Mouse (Mus musculus) kidney, adult 2 months (tissue): Measurements from ENCODE around the gene Kcne3. TPM values are rescaled to one million over a fixed set of nuclear protein-coding genes. Genes with fewer than 3 reads are reported as not detected.

ENCODE experiments used
- DNase-seq: peaks from one replicate; pipeline ENCODE4 v3.0.0; 2021
- H3K27ac ChIP-seq: fragments of 200-500 bp; 2 replicates; pipeline ENCODE4 v1.5.1; 2012; ENCODE audit warnings: low read depth, low read length, control low read depth, inconsistent platforms; ENCODE audit not compliant: insufficient read depth
- H3K27me3 ChIP-seq: fragments of 200-500 bp; replicated peaks from 2 replicates; pipeline ENCODE4 v1.6.1; 2012; ENCODE audit warnings: mild to moderate bottlenecking, moderate library complexity, low read length, inconsistent platforms; ENCODE audit not compliant: control insufficient read depth, insufficient read depth
- H3K36me3 ChIP-seq: fragments of 200-500 bp; 2 replicates; pipeline ENCODE4 v1.6.1; 2012; ENCODE audit warnings: mild to moderate bottlenecking, moderate library complexity, low read length, inconsistent platforms; ENCODE audit not compliant: control insufficient read depth, insufficient read depth
- H3K4me1 ChIP-seq: fragments of 200-500 bp; 2 replicates; pipeline ENCODE4 v1.6.1; 2011; ENCODE audit warnings: low read length; ENCODE audit not compliant: control insufficient read depth, insufficient read depth
- H3K4me3 ChIP-seq: fragments of 200-500 bp; 2 replicates; pipeline ENCODE4 v1.5.1; 2011; ENCODE audit warnings: mild to moderate bottlenecking, low read depth, low read length, control low read depth; ENCODE audit not compliant: insufficient read depth
- CTCF ChIP-seq: fragments of 200-500 bp; conservative IDR thresholded peaks from 2 replicates; pipeline ENCODE4 v1.5.1; 2011; ENCODE audit warnings: low read depth, mild to moderate bottlenecking, control low read depth, low read length, moderate library complexity, mixed read lengths; ENCODE audit not compliant: insufficient read depth, insufficient read length
- POLR2A ChIP-seq: fragments of 200-500 bp; IDR thresholded peaks from one replicate; pipeline ENCODE4 v1.6.1; 2011; ENCODE audit warnings: low read depth, low read length, control low read depth
- WGBS: fragments of 180-500 bp; shearing (Covaris S2); methylation state at CpG from one replicate; pipeline ENCODE4 v1.1.7; 2018; 5-methylcytosine and 5-hydroxymethylcytosine counted together
- polyA plus RNA-seq: library from polyadenylated mRNA; depleted of rRNA; stranded (reverse); fragments of >200 nt; gene quantifications from 2 replicates; pipeline ENCODE4 v1.2.3, GENCODE M21; 2012

Gene Kcne3
- polyA plus RNA-seq, 1 experiment: 3.3 TPM

DNA sequence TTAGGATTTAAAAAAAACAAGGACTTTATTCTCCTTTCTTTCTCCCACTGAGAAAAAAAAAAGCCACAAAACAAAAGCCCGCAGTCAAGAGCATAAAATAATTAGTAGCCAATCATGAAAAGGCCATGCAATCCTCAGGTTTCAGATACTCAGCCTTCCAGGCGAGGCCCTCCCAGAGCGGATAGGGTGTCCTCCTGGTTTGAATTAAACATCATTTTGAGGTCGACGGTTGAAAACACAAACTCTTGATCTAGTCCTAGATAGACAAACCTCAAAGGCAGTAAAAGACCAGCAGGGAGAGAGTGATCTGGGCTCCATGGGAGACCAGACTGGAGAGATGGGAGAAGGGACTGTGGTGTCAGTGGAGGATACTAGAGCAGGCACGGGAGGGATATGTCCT is 28.6 kb downstream of the Kcne3 start:
- no peaks in the 10 kb centered on the region for H3K36me3 ChIP-seq
- no peak for DNase-seq
- no peaks in the 10 kb centered on the region for H3K4me1 ChIP-seq
- no peaks in the 10 kb centered on the region for H3K27me3 ChIP-seq
- no peak overlapping the region for H3K27ac ChIP-seq
- H3K4me3 ChIP-seq: no peak overlapping the region
- TF ChIP-seq CTCF: no peak
- TF ChIP-seq POLR2A: no peak
- 59% methylated on average over 6 of the region's 6 CpGs for WGBS

DNA sequence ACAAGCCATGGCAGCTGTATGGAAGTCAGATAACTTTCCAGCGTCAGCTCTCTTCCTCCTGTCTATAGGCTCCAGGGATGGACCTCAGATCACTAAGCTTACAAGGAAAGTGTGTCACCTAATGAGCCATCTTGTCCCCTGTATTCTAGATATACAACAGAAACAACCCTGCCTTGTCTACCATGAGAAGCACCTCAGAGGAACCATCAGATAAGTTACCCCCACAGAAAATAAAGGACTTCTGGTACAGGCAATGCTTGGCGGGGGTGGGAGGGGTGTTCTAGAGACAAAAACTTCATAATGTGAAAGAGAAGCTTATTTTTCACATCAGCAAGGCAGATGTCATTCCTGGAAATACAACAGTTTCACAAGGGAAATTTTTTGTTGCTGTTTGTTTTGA is 29.8 kb downstream of the Kcne3 start:
- TF ChIP-seq CTCF (no peak), POLR2A (no peak)
- H3K36me3 ChIP-seq: no peaks in the 10 kb centered on the region
- no peak overlapping the region for H3K27ac ChIP-seq
- no peak overlapping the region for H3K4me3 ChIP-seq
- DNase-seq: no peak
- no peaks in the 10 kb centered on the region for H3K27me3 ChIP-seq
- WGBS: 94% methylated on average over 2 of the region's 2 CpGs
- H3K4me1 ChIP-seq: no peaks in the 10 kb centered on the region

DNA sequence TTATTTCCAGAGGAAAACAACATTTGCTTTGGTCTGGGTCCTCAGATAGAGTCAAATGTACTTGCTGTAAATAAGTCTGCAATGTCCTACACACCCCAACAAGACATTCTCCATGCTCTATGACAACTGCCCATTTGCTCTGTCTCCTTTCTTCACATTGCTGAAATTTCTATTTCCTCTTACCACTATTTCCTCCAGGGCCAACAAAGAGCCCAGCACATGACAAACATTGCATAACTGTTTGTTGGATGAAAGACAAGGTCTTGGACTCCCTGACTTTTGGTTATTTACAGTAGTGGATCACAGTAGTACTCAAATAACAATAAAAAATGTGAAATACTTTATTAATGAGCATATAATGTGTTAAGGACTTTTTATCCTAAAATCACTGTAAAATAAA is 31.6 kb downstream of the Kcne3 start:
- Histone ChIP-seq H3K36me3 (no peaks in the 10 kb centered on the region), H3K27ac (no peak overlapping the region), H3K27me3 (no peaks in the 10 kb centered on the region), H3K4me3 (no peak overlapping the region), H3K4me1 (no peaks in the 10 kb centered on the region)
- TF ChIP-seq POLR2A (no peak), CTCF (no peak)
- peak; percentile 7 for DNase-seq

DNA sequence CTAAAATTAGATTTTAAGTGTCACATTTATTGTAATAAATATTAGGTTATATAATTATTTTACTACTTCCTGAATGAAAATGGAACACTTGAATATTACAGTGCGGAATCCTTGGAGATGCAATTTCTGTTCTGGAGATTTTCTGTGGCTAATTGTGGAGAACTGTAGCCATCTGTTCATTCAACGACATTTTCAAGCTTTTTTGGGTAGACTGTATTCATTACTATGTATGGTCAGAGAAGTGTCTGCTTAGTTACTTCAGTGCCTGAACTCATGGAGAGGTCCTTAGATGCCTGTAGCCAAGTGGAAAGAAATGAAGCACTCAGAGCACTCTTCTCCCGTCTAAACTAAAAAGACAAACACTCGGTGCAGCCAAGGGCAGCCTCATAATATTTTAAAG is 38.0 kb downstream of the Kcne3 start:
- Histone ChIP-seq H3K4me1 (no peaks in the 10 kb centered on the region), H3K4me3 (no peak overlapping the region), H3K27ac (no peak overlapping the region), H3K27me3 (no peaks in the 10 kb centered on the region), H3K36me3 (no peaks in the 10 kb centered on the region)
- WGBS: 65% methylated on average over 4 of the region's 4 CpGs
- no peak for DNase-seq
- TF ChIP-seq CTCF: no peak
- TF ChIP-seq POLR2A: no peak

DNA sequence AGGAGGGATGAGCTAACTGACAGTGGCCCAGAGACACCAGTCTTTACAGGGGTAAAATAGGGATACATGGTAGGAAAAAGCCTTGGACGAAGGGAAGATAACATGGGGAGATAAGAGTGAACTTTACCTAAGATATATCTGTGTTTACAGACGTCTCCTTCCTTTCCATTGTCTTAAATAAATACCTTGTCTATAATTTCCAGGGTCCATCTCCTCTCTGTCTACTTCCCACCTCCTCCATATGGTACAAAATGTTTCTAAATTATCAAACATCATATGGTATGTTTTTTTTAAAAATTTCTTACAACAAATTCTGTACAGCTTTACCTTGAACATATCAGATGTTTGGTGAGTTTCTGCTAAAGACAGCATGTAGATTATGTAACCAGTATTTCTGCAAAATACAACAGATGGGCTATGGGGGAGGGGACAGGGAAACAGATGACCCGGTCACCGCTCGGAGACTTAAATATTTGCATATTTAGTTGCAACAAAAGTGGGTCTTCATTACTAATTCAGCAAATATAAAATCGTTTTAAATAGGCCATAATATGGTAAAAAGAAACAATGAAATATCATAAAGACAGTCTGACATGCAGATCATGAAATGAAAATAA is 38.9 kb downstream of the Kcne3 start:
- 75% methylated on average over 6 of the region's 6 CpGs for WGBS
- Histone ChIP-seq H3K36me3 (no peaks in the 10 kb centered on the region), H3K4me3 (no peak overlapping the region), H3K27me3 (no peaks in the 10 kb centered on the region), H3K4me1 (no peaks in the 10 kb centered on the region), H3K27ac (no peak overlapping the region)
- TF ChIP-seq POLR2A (no peak), CTCF (no peak)
- DNase-seq: no peak

DNA sequence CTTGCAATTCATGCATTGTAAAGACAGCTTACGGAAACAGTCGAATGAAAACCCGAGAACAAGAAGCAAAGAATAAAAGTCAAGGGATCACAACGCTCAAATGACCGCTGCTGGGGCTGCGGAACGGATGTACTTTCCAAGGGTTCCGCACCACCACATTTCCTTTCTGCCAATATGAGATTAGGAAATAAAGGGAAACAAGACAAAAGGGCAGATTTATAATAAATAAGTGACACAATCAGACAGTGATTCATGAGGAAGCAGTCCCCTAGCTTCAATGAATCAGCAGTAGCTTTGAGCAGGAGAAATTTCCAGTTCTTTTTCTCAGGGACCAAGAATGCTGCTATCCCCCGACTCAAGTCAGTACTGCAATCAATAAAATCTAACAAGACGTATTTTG is 39.7 kb downstream of the Kcne3 start:
- 17% methylated on average over 10 of the region's 10 CpGs for WGBS
- Histone ChIP-seq H3K27ac (no peak overlapping the region), H3K4me3 (no peak overlapping the region), H3K27me3 (no peaks in the 10 kb centered on the region), H3K36me3 (no peaks in the 10 kb centered on the region), H3K4me1 (no peaks in the 10 kb centered on the region)
- peak; percentile 15 for DNase-seq
- no peak for TF ChIP-seq POLR2A
- no peak for TF ChIP-seq CTCF

DNA sequence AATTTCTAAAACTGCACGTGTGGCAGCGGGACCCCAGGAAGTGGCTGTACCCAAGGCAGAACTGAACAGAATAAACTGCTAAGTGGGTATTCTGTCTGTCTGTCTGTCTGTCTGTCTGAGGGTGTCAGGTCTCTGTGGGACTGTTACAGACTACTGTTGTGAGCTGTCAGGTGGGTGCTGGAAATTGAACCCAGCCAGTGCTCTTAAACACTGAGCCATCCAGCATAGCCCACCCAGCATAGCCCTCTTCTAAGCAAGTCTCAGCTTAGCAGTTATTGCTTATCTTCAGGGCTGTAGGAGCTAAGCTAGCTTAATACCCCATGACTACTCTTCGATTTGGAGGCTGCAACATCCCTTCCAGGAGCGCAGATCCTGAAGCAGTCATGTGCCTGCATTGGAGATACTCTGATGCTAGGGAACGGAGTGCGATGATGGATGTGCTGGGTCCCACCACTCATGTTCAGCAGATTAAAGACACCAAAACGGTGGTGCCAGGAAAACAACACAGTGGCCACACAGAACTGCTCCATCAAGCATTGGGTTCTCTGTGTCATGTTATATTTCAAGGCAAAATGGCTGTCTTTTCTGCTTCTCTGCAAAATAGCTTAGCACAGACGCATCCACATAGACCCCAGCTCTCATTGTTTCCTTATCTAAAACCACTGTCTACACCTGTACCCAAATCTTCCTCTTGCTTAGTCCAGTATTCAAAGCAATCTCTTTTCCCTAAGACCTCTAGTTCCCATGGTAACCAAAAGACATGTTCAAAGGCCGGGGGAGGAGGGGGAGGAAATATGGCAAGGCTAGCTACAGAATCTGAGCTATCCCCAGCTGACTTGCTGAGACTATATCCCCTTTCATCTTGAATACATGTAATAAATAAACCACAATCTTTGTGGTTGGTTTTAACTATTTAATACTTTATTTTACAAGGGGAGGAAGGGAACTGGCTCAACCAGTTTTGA is 40.6 kb downstream of the Kcne3 start:
- 75% methylated on average over 9 of the region's 9 CpGs for WGBS
- Histone ChIP-seq H3K4me1 (no peaks in the 10 kb centered on the region), H3K27ac (no peak overlapping the region), H3K4me3 (no peak overlapping the region), H3K27me3 (no peaks in the 10 kb centered on the region), H3K36me3 (no peaks in the 10 kb centered on the region)
- no peak for DNase-seq
- TF ChIP-seq POLR2A (no peak), CTCF (no peak)
